20 mouse cellular contexts compared by ENCODE assay signal in the genomic region with DNA sequence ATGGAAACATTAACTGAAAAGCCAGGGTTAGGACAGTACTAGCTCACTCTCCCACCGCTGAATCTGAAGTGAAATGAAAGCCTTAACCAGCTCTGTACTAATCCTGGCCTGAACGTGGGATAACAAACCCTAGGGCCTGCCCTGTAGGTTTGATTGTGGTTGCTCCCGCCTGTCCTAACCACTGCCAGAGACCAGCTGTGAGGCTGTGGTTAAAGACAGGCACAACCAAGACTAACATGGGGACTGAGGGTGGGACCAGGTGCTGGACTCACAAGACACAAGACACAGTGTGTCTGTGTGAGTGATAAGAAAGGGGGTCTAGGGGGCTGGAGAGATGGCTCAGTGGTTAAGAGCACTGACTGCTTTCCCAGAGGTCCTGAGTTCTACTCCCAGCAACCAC. TPM values are rescaled to one million over a fixed set of nuclear protein-coding genes. Genes with fewer than 3 reads are reported as not detected.
DNase-seq lines count a peak whose midpoint lies in the region; ATAC-seq and TF ChIP-seq lines count a peak whose summit lies in the region.
"Had no signal": no experiment of that assay in that cellular context is flagged by ENCODE, and none has a peak within 500 bp of the region (broad histone marks: within the 10 kb centered on the region; RNA-seq: fewer than 3 reads in every experiment).

No protein-coding gene starts in this region.

- no peaks in the 10 kb centered on the region; the same call in 1 of the 2 replicates for H3K36me3 ChIP-seq in forebrain, embryonic 11.5 days (ENCODE audit: control insufficient read depth, insufficient read depth, low read length)
- peaks cover 42% of the 10 kb centered on the region for H3K36me3 ChIP-seq in forebrain, embryonic 14.5 days (ENCODE audit: control insufficient read depth, insufficient read depth, low read length)
- peaks cover 4% of the 10 kb centered on the region for H3K36me3 ChIP-seq in myocyte (ENCODE audit: control insufficient read depth, insufficient read depth)

- H3K27me3 ChIP-seq in forebrain, embryonic 11.5 days (ENCODE audit: control insufficient read depth, insufficient read depth, low read length) = peaks cover 48% of the 10 kb centered on the region
- H3K27me3 ChIP-seq in forebrain, embryonic 14.5 days (replicated peaks; ENCODE audit: control insufficient read depth, insufficient read depth, low read length) = peaks cover 39% of the 10 kb centered on the region
- H3K27me3 ChIP-seq in myocyte (ENCODE audit: control insufficient read depth, insufficient read depth, insufficient read length) = no peaks in the 10 kb centered on the region
- H3K27me3 ChIP-seq: CH12.LX, Patski had no signal

- TF ChIP-seq POLR2A in myocyte (IDR thresholded peaks at IDR 0.05; ENCODE audit: insufficient read length, low read depth) = no peak

- no peak overlapping the region for H3K4me2 ChIP-seq in forebrain, embryonic 11.5 days (ENCODE audit: low read depth, low read length, severe bottlenecking)
- H3K4me2 ChIP-seq in forebrain, embryonic 14.5 days (ENCODE audit: low read length) = no peak overlapping the region
- peak overlapping the region; percentile 18 for H3K4me2 ChIP-seq in myocyte (ENCODE audit: low read depth)

- peak; percentile 49 for DNase-seq in forebrain, embryonic 11.5 days (ENCODE audit: low spot score)
- no peak for DNase-seq in forebrain, embryonic 14.5 days (ENCODE audit: low spot score)
- peak; percentile 2 for DNase-seq in right cerebral cortex, postnatal 14 days
- DNase-seq in right cerebral cortex, postnatal 25 days = no peak
- DNase-seq in liver = no peak
- DNase-seq: adrenal gland, adult 2 months; adrenal gland, adult 8-10 months; adrenal gland, postnatal 10 days; adrenal gland, postnatal 14 days; adrenal gland, postnatal 25 days; adrenal gland, postnatal 36 days; B cell, adult 2 months; cerebellum, adult 11 months; cerebellum, adult 18-20 months had no signal

- no peak overlapping the region for H3K9ac ChIP-seq in forebrain, embryonic 11.5 days (ENCODE audit: low read length)
- H3K9ac ChIP-seq in forebrain, embryonic 14.5 days (ENCODE audit: low read length) = no peak overlapping the region

- no peaks in the 10 kb centered on the region for H3K79me2 ChIP-seq in myocyte (ENCODE audit: control insufficient read depth, insufficient read depth)

- WGBS in forebrain, embryonic 11.5 days = 71% methylated on average over 3 of the region's 3 CpGs
- WGBS in forebrain, embryonic 14.5 days = 74% methylated on average over 3 of the region's 3 CpGs

- no peak overlapping the region for H3K27ac ChIP-seq in forebrain, embryonic 11.5 days (ENCODE audit: low read depth, low read length)
- H3K27ac ChIP-seq in forebrain, embryonic 14.5 days (ENCODE audit: low read depth, low read length) = no peak overlapping the region

- no peaks in the 10 kb centered on the region for H3K9me3 ChIP-seq in forebrain, embryonic 11.5 days (ENCODE audit: control insufficient read depth, low read length)
- H3K9me3 ChIP-seq in forebrain, embryonic 14.5 days (replicated peaks; ENCODE audit: control insufficient read depth, low read length) = no peaks in the 10 kb centered on the region
- H3K9me3 ChIP-seq: G1E had no signal

- no peak overlapping the region for H3ac ChIP-seq in myocyte (ENCODE audit: control insufficient read depth, insufficient read length)

- peaks cover 4% of the 10 kb centered on the region; the same call in 1 of the 2 replicates for H3K4me1 ChIP-seq in forebrain, embryonic 11.5 days (replicated peaks; ENCODE audit: control insufficient read depth, insufficient read depth, low read length)
- peaks cover 12% of the 10 kb centered on the region for H3K4me1 ChIP-seq in forebrain, embryonic 14.5 days (ENCODE audit: control insufficient read depth, insufficient read depth, low read length)

- no peak for ATAC-seq in forebrain, embryonic 11.5 days (replicated peaks; ENCODE audit: low FRiP score)
- ATAC-seq in forebrain, embryonic 14.5 days = no peak
- ATAC-seq: activated CD4-positive, CD25-positive, alpha-beta regulatory T cell, adult 4 months; CD4-positive, CD25-positive, alpha-beta regulatory T cell, adult 4 months; Patski had no signal

- H3K4me3 ChIP-seq in forebrain, embryonic 11.5 days (ENCODE audit: low read depth, low read length) = no peak overlapping the region
- no peak overlapping the region for H3K4me3 ChIP-seq in forebrain, embryonic 14.5 days (ENCODE audit: low read depth, low read length)
- no peak overlapping the region for H3K4me3 ChIP-seq in myocyte

TF ChIP-seq in myocyte, 11 proteins besides CTCF, POLR2A, EP300 and RAD21:
- TF ChIP-seq TCF3 (IDR thresholded peaks at IDR 0.05; ENCODE audit: insufficient read length, low read depth) (no peak), CEBPB (IDR thresholded peaks at IDR 0.05; ENCODE audit: insufficient read depth, poor library complexity, severe bottlenecking) (no peak), USF1 (IDR thresholded peaks at IDR 0.05; ENCODE audit: low read depth) (no peak), MYOD1 (IDR thresholded peaks at IDR 0.05; ENCODE audit: control insufficient read depth in 1 of 3, insufficient read length in 2 of 3, low read depth in 2 of 3) (peak in 2 of 3 experiments; percentile 78), REST (IDR thresholded peaks at IDR 0.05; ENCODE audit: insufficient read depth, insufficient read length) (no peak), SRF (IDR thresholded peaks at IDR 0.05; ENCODE audit: control insufficient read depth, insufficient read length, low read depth) (no peak), POLR2AphosphoS2 (IDR thresholded peaks at IDR 0.05; ENCODE audit: insufficient read length, low read depth) (no peak), MAX (IDR thresholded peaks at IDR 0.05; ENCODE audit: low read depth) (no peak), TCF12 (IDR thresholded peaks at IDR 0.05; ENCODE audit: insufficient read depth, poor library complexity, severe bottlenecking) (peak; percentile 37), E2F4 (IDR thresholded peaks at IDR 0.05; ENCODE audit: insufficient read depth) (no peak), MYOG (IDR thresholded peaks at IDR 0.05; ENCODE audit: control insufficient read depth in 1 of 3, insufficient read depth in 1 of 3, insufficient read length in 2 of 3, low read depth in 2 of 3) (peak; percentile 4 to 91 (median 72))

RNA-seq across cellular contexts. Expression of a gene that starts 4.6 kb away (rescaled TPM):
- polyA plus RNA-seq in forebrain, embryonic 11.5 days (2014; fragmentation: Nextera tagmentation; extraction: Ambion mirVana) = 1.6 and 2.1 TPM in 2 replicates
- polyA plus RNA-seq in forebrain, embryonic 14.5 days (2014; fragmentation: Nextera tagmentation; extraction: Ambion mirVana) = 2.9 and 3.0 TPM in 2 replicates
- 23.2 TPM for polyA plus RNA-seq in myocyte (2012; fragmentation: generic; extraction: Trizol)
- polyA plus RNA-seq: activated CD4-positive, CD25-positive, alpha-beta regulatory T cell, adult 4 months had no signal

RNA-seq across cellular contexts. Expression of a gene that starts 9.1 kb away (rescaled TPM):
- polyA plus RNA-seq in forebrain, embryonic 11.5 days (2014; fragmentation: Nextera tagmentation; extraction: Ambion mirVana) = 23.4 and 30.3 TPM in 2 replicates
- polyA plus RNA-seq in forebrain, embryonic 14.5 days (2014; fragmentation: Nextera tagmentation; extraction: Ambion mirVana) = 67.9 and 69.5 TPM in 2 replicates
- 6.2 TPM for polyA plus RNA-seq in myocyte (2012; fragmentation: generic; extraction: Trizol)

RNA-seq across cellular contexts. Expression of a gene that starts 11.0 kb away (rescaled TPM):
- polyA plus RNA-seq in forebrain, embryonic 11.5 days (2014; fragmentation: Nextera tagmentation; extraction: Ambion mirVana) = not detected in 2 replicates
- 0.14 and 0.37 TPM in 2 replicates for polyA plus RNA-seq in forebrain, embryonic 14.5 days (2014; fragmentation: Nextera tagmentation; extraction: Ambion mirVana)
- 5.8 TPM for polyA plus RNA-seq in myocyte (2012; fragmentation: generic; extraction: Trizol)

RNA-seq across cellular contexts. Expression of a gene that starts 15.3 kb away (rescaled TPM):
- 10.3 TPM in 2 replicates for polyA plus RNA-seq in forebrain, embryonic 11.5 days (2014; fragmentation: Nextera tagmentation; extraction: Ambion mirVana)
- 8.3 and 8.8 TPM in 2 replicates for polyA plus RNA-seq in forebrain, embryonic 14.5 days (2014; fragmentation: Nextera tagmentation; extraction: Ambion mirVana)
- polyA plus RNA-seq in myocyte (2012; fragmentation: generic; extraction: Trizol) = 23.4 TPM

RNA-seq across cellular contexts. Expression of a gene that starts 16.1 kb away (rescaled TPM):
- 0.53 and 0.69 TPM in 2 replicates for polyA plus RNA-seq in forebrain, embryonic 11.5 days (2014; fragmentation: Nextera tagmentation; extraction: Ambion mirVana)
- 0.50 and 0.85 TPM in 2 replicates for polyA plus RNA-seq in forebrain, embryonic 14.5 days (2014; fragmentation: Nextera tagmentation; extraction: Ambion mirVana)
- polyA plus RNA-seq in myocyte (2012; fragmentation: generic; extraction: Trizol) = 10.5 TPM

Comparison
In these comparisons a context has a peak if more than half of its experiments do, and no peak if none do; other contexts are left out.
1. DNase-seq: peak in forebrain, embryonic 11.5 days (single experiment) and right cerebral cortex, postnatal 14 days (single experiment); none in forebrain, embryonic 14.5 days (single experiment), right cerebral cortex, postnatal 25 days (single experiment) and liver (single experiment).